Mouse (Mus musculus) ovary, postnatal 14 days (tissue): ENCODE data around the gene Ifit3.
"Not testable (repeated sequence)": the region's sequence is repeated elsewhere in the genome, so short reads cannot be mapped to it uniquely, and the experiment has no call there.

Source experiments
- DNase-seq: peaks from one replicate; pipeline ENCODE4 v3.0.0; 2022; ENCODE audit warnings: low spot score

Ifit3 gene

GRCm38 (mm10) chr19:34588959-34589358 lies 5.6 kb downstream of the Ifit3 start:
- DNase-seq = no peak

- no peak for DNase-seq
Observed at GRCm38 (mm10) chr19:34593456-34593855, 10.1 kb downstream of the Ifit3 start.

- not testable (repeated sequence) for DNase-seq
Observed at GRCm38 (mm10) chr19:34594523-34594922, 11.2 kb downstream of the Ifit3 start.

GRCm38 (mm10) chr19:34596811-34597210 lies 13.5 kb downstream of the Ifit3 start:
- no peak for DNase-seq

GRCm38 (mm10) chr19:34598341-34598740 lies 15.0 kb downstream of the Ifit3 start:
- peak; percentile 62 for DNase-seq

- not testable (repeated sequence) for DNase-seq
Observed at GRCm38 (mm10) chr19:34599250-34599649, 15.9 kb downstream of the Ifit3 start.

- not testable (repeated sequence) for DNase-seq
Observed at GRCm38 (mm10) chr19:34601888-34602287, 18.6 kb downstream of the Ifit3 start, which contains the start of gene Ifit1bl1. Ifit1bl1 (minus strand) TSS chr19:34601956.

- no peak for DNase-seq
Observed at GRCm38 (mm10) chr19:34605472-34605871, 22.1 kb downstream of the Ifit3 start.

- not testable (repeated sequence) for DNase-seq
Observed at GRCm38 (mm10) chr19:34607237-34608051, 24.1 kb downstream of the Ifit3 start, which contains the start of gene Ifit3b. Ifit3b (plus strand) TSS chr19:34607970.

GRCm38 (mm10) chr19:34610118-34610517 lies 26.8 kb downstream of the Ifit3 start:
- not testable (repeated sequence) for DNase-seq

- DNase-seq = not testable (repeated sequence)
Observed at GRCm38 (mm10) chr19:34612243-34613001, 29.1 kb downstream of the Ifit3 start.

- DNase-seq = no peak
Observed at GRCm38 (mm10) chr19:34620871-34621270, 37.5 kb downstream of the Ifit3 start.

- DNase-seq = no peak
Observed at GRCm38 (mm10) chr19:34623781-34624180, 40.5 kb downstream of the Ifit3 start.

- no peak for DNase-seq
Observed at GRCm38 (mm10) chr19:34624663-34625062, 41.3 kb downstream of the Ifit3 start.

GRCm38 (mm10) chr19:34627496-34627895 lies 44.2 kb downstream of the Ifit3 start:
- no peak for DNase-seq

GRCm38 (mm10) chr19:34631487-34631886 lies 48.2 kb downstream of the Ifit3 start:
- no peak for DNase-seq

- no peak for DNase-seq
Observed at GRCm38 (mm10) chr19:34633484-34633883, 50.2 kb downstream of the Ifit3 start.

GRCm38 (mm10) chr19:34636933-34637557 lies 53.7 kb downstream of the Ifit3 start:
- peak; percentile 52 for DNase-seq
